Mouse (Mus musculus) ES-E14 (cell line): Measurements from ENCODE around the gene Ints3.

ENCODE experiments used
- HCFC1 ChIP-seq: IDR thresholded peaks from 2 replicates; pipeline ENCODE4 v1.6.1; 2012; ENCODE audit warnings: low read length, inconsistent platforms, borderline replicate concordance; ENCODE audit not compliant: insufficient read depth
- ZC3H11A ChIP-seq: IDR thresholded peaks from 2 replicates; pipeline ENCODE4 v1.6.1; 2012; ENCODE audit warnings: low read depth, mild to moderate bottlenecking, inconsistent platforms, low read length, borderline replicate concordance
- ZNF384 ChIP-seq: IDR thresholded peaks from 2 replicates; pipeline ENCODE4 v1.6.1; 2012; ENCODE audit warnings: low read depth, low read length, inconsistent platforms

GRCm38 (mm10) chr3:90432811-90433219, 607 bp downstream of the Ints3 start:
- TF ChIP-seq ZC3H11A (no peak), ZNF384 (no peak), HCFC1 (no peak)
